Mouse (Mus musculus) right cerebral cortex, postnatal 4 days (tissue): ENCODE measurements around the gene Sun1.

Source experiments
- DNase-seq: peaks from one replicate; pipeline ENCODE4 v3.0.0-alpha.2; 2022

The Sun1 gene

GRCm38 (mm10) chr5:139252081-139252909, 51.9 kb downstream of the Sun1 start, which contains the start of gene Get4:
Get4 (plus strand) TSS chr5:139252324.
- peak; percentile 96 for DNase-seq

GRCm38 (mm10) chr5:139252910-139253245, 52.4 kb downstream of the Sun1 start:
- peak; percentile 21 for DNase-seq

- peak; percentile 23 for DNase-seq
These were observed 52.9 kb downstream of the Sun1 start for GRCm38 (mm10) chr5:139253301-139253741.

GRCm38 (mm10) chr5:139254938-139255337, 54.5 kb downstream of the Sun1 start:
- no peak for DNase-seq

- no peak for DNase-seq
These were observed 55.3 kb downstream of the Sun1 start for GRCm38 (mm10) chr5:139255777-139256176.

GRCm38 (mm10) chr5:139256211-139256765, 55.9 kb downstream of the Sun1 start:
- no peak for DNase-seq

GRCm38 (mm10) chr5:139257265-139257664, 56.8 kb downstream of the Sun1 start:
- no peak for DNase-seq

- no peak for DNase-seq
These were observed 57.4 kb downstream of the Sun1 start for GRCm38 (mm10) chr5:139257818-139258217.

GRCm38 (mm10) chr5:139258371-139259035, 58.1 kb downstream of the Sun1 start:
- DNase-seq: no peak

- DNase-seq: no peak
These were observed 59.4 kb downstream of the Sun1 start for GRCm38 (mm10) chr5:139259853-139260252.

- no peak for DNase-seq
These were observed 61.0 kb downstream of the Sun1 start for GRCm38 (mm10) chr5:139261403-139261802.

GRCm38 (mm10) chr5:139267661-139268060, 67.2 kb downstream of the Sun1 start:
- DNase-seq: no peak

GRCm38 (mm10) chr5:139270806-139271521, 70.5 kb downstream of the Sun1 start:
- no peak for DNase-seq

- DNase-seq: no peak
These were observed 71.6 kb downstream of the Sun1 start for GRCm38 (mm10) chr5:139271994-139272554.

- no peak for DNase-seq
These were observed 76.8 kb downstream of the Sun1 start for GRCm38 (mm10) chr5:139277287-139277686.

- DNase-seq: no peak
These were observed 81.1 kb downstream of the Sun1 start for GRCm38 (mm10) chr5:139281373-139282112.

GRCm38 (mm10) chr5:139282191-139282590, 81.8 kb downstream of the Sun1 start:
- peak; percentile 89 for DNase-seq

- DNase-seq: no peak
These were observed 83.2 kb downstream of the Sun1 start for GRCm38 (mm10) chr5:139283460-139284180.

GRCm38 (mm10) chr5:139285383-139286067, 85.1 kb downstream of the Sun1 start:
- DNase-seq: no peak

- DNase-seq: no peak
These were observed 85.9 kb downstream of the Sun1 start for GRCm38 (mm10) chr5:139286142-139286941.
